Mouse (Mus musculus) fat pad, adult 2 months (tissue): ENCODE measurements around the gene Ormdl3.

Experiments
- DNase-seq: peaks from one replicate; pipeline ENCODE4 v3.0.0-alpha.2; 2011; ENCODE audit warnings: low read depth, low spot score; ENCODE audit errors: extremely low read depth

The Ormdl3 gene

DNA sequence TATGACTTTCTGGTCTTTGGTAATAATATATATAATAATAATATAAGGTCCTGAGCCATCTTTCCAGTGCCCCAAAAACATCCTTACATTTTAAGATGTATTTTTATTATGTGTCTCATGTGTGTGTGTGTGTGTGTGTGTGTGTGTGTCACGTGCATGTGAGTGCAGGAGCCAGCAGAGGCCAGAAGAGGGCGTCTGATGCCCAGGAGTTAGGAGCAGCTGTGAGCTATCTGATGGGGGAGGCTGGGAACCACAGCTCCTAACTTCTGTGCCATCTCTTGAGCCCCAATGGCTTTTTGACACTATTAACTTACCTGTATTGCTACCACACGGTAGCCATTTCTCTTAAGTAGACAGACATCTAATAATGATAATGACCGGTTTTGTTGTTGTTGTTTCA lies 33.2 kb downstream of the Ormdl3 start:
- no peak for DNase-seq

DNA sequence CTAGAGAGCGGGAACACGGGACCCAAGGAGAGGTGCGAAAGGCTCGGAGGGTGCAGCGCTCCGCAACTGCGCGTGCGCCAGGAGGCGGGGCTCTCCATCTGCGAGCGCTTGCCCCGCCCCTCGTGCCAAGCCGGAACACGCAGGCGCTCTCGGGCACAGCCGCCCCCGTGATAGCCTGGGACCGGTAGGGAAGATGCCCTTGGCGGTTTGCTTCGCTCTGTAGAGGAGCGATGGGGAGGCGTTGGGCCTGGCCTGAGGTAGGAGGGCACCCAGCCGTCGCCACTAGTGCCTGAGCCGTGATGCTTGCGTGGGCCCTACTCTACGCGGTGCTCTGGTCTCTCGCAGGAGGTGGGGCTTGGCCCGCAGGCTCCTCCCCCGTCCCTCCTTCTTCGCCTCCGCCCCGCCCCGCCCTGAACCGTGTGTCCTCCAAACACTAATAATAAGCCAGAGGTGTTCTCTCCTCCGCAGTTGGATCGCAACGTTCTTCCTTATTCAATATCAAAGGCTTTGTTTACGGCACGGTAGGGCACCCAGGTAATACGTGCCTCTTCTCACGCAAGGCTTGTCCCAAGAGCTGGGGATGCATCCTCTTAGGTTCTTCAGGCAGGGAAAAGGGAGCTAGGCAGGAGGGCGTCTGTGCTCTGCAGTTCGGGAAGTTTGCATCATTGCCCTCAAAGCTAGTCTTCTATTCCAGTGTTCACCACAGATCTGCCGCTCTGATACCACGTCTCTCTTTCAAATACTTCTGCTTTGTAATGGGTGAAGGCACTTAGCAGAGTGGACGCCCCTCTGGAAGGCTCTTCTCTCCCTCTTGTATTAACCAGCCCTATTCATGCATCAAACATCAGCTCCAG lies 36.0 kb downstream of the Ormdl3 start, which contains the start of gene Zpbp2:
Gene Zpbp2, plus strand, starts transcription at position 123 of the 854 bp plus-strand sequence.
- no peak for DNase-seq

DNA sequence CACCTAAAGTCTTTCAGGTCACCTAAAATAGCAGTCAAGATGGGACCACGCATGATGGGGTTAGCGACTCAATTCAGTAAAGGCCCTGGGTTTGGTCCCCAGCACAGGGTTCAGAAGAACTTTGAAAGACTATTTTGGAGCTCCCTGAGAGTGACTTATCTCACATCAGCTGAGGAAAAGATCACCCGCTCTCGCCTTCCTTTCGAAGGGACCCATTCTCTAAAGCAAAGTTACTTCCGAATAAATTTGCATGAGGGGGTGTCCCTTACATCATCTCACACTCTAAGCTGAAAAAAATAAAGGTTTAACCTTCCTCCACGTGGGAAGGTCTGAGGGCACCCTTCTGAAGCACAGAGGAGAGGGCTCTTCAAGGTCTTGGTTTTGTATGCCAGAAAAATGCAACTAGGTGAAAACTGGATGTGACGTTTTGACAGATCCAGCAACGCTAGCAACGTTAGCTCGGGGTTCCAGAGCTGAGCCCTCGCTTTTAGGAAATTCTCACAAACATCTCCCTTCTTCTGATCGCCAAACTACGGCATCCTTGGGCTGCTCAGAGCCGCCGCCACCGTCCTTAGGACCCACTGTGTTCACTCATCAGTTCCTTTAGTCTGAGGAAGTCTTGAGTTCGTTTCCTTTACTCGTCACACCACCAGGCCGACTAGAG lies 36.7 kb downstream of the Ormdl3 start:
- DNase-seq: no peak

DNA sequence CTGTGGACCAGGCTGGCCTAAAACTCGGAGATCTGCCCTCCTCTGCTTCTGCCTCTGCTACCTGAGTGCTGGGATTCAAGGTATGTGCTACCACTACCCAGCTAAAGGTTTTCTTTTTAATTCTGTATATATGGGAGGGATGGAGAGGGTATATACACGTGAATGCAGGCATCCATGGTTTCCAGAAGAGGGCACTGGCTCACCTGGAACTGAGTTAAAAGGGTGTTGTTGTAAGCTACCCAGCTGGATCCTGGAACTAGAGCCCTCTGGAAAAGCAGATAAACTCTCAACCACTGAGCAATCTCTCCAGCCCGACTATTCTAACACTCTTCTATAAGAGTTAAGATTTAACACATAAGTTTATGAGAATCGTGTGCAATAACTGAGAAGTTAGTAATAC lies 37.8 kb downstream of the Ormdl3 start:
- no peak for DNase-seq

DNA sequence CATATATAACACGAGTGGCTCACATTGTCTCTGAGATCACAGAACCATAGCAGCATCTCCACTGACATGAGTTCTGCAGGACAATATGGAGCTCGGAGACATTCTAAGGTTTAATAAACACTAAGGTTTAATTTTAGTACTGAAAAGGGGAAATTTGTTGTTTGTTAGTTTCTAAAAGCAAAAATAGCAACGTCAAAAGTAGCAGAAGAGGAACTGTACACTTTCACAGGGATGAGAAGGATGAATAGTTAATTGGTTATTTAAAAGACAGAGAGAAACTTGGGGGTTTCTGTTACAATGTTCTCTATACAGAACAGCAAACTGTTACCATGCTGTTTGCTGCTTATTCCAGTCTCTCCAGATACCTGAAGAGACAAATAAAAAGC lies 39.9 kb downstream of the Ormdl3 start:
- no peak for DNase-seq

DNA sequence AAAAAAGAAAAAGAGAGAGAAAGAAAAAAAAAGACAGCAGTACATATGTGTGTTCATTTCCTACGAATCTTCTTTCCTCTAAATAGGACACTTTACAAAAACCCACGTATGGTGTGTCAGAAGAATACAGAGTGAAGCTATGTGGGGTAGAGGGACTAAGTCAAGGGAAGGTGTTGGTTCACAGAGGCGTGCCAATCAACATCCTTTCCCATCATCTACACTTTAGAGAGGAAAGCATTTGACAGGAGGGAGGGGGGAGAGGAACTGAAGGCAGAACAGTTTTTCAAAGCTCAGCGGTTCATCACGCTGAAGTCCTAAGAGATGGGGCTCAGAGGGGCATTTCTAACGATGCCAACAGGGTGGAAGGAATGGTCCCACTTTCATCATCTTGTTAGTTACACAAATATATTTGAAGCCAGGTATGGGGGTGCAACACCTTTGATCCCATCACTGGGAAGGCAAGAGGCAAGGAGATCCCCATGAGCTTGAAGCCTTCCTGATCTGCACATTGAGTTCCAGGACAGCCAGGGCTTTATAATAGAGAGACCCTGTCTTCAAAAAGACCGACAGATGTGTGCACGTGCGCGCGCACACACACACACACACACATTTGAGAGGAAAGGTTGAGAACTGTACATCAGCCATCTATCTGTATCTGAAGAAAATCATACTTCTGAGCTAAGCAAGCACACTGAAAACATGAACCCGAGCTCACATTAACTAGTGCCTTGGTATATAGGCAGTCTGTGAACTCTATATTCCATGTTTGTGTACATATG lies 40.5 kb downstream of the Ormdl3 start:
- DNase-seq: no peak

DNA sequence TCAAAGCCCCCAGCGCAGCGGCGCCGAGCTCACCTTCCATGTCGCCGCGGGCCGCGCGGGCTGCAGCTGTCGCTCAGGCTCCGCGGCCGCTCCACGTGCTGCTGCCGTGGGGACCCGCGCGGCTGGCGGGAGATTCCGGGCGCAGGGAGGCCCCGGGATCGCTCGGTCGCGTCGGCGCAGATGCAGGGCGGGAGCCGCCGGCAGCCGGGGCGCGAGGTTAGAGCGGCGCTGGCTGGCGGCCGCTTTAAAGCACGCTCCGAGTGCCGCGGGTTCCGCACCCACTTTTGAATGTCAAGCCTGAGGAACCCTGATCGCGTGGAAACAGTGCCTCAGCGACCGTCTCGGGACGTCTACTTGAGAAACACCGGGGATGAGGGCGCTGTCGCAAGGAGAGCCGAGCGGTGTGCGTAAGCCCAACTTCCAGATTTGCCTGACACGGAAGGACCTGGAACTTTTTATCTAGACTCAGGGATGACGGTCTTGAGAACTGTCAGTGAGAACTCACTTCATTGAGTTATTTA lies 41.4 kb downstream of the Ormdl3 start, which contains the start of gene Ikzf3:
Gene Ikzf3, minus strand, starts transcription at position 321 of the 521 bp plus-strand sequence.
- no peak for DNase-seq

DNA sequence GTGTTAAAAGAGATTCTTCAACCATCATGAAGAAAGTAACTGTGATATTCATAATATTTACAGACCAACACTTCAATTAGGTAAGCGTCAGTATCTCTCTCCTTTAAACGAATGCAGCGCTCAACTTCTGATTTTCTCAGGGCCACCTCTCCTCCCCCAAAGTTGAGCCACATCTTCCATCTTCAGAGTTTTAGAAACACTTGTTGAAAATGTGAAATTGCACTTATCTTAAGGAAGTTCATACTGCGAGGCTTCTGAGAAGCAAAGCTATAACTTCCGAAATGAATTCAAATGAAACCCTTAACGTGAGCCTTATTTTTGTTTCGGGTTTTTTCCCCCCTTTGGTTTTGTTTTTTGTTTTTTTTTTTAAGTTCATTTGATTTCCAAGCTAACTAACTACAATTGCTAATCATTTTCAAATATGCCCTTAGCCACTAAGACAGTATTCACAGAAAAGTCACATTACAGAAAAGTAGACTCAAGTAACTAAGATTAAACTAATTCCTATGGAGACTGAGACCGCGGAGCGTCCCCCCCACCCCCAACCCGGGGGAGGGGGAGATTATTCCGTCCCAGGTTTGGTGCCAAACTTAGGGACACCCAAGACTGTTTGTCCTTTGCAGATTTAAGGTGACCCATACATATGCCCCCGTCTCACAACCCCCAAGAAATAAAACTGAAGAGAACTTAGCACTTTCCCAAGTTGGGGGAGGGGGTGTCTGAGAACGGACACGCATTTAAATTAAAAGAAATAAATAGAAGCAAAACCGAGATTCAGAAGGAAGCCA lies 42.1 kb downstream of the Ormdl3 start:
- DNase-seq: no peak

DNA sequence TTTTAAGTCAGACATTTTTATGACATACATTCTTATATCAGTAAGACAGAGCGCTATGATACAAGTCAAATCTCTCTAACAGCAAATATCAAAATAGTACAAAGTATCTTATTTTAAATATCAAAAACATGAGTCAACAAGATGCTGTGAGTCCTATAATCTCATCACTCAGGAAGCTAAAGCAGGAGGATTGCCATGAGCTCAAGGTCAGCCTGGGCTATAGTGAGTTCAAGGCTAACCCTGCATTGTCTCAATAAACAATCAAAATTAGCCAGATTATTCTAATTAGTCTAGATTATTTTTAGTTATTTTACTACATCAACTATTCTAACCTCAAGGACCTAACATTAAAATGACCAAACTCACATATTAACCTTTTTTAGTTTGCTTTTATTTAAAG lies 43.8 kb downstream of the Ormdl3 start:
- no peak for DNase-seq

DNA sequence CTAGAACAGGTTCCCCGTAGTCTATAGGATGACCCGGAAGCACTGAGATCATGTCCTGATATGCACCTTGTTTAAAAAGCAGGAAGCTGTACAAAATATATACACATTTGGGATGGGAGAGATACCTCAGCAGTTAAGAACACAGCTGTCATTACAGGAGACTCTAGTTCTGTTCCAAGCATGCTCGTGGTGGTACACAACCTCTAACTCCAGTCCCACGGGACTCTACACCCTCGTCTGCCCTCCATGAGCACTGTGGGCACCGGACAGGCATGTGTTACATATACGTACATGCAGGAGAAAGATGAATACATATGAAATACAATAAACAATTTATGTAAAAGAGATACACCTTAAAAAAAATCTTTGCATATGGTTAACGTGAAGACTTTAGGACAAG lies 44.6 kb downstream of the Ormdl3 start:
- DNase-seq: no peak

DNA sequence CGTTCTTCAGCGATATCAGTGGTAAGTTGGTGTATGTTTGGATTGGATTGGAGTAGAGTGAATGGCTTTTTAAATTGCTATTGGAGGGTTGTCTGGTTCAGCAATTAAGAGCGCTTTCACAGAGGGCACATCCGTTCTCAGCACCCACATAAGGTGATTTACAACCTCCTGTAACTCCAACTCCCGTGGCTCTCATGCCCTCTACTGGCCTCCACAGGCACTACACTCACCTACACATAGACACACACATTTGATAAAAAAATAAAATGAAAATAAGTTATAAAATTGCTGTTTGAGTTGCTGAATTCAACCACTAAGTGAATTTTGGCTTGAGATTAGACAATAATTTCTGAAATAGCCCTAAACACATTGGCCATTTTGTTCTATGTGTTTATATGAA lies 46.8 kb downstream of the Ormdl3 start:
- no peak for DNase-seq

DNA sequence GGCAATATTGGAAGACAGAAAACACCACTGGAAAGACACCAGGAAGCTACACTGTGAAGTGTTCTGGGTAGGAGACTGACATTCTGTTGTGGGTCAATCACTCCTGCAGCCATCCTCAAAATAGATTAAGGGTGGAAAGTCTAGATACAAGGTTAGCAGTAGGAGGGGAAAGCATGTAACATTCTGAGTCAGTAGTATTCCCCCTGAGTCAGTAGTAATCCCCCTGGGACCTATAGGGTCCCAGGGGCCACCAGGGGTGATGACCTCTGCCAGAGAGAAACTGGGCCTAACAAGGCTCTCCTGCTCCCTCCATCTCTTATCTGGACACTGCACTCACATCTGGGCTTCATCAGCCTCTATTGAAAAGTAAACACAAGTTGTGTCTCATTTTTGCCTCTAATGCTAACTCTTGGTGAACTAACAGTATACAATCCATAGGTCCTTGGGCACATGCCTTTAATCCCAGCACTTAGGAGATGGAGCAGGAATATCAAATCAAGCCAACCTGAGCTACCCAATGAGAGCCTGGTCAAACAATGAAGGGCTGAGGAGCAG lies 49.6 kb downstream of the Ormdl3 start:
- DNase-seq: no peak
